Mouse (Mus musculus) megakaryocyte, embryonic 14.5 days (primary cell): Measurements from ENCODE around the gene Flot2. TPM values are rescaled to one million over a fixed set of nuclear protein-coding genes. Genes with fewer than 3 reads are reported as not detected.

Source experiments
- H3K27me3 ChIP-seq: replicated peaks from 2 replicates; pipeline ENCODE3; 2012; ENCODE audit warnings: inconsistent platforms
- H3K36me3 ChIP-seq: replicated peaks from 2 replicates; pipeline ENCODE3; 2012; ENCODE audit warnings: low read length, inconsistent platforms, mixed read lengths
- H3K4me1 ChIP-seq: 2 replicates; pipeline ENCODE4 v1.6.1; 2012; ENCODE audit warnings: inconsistent platforms
- H3K4me3 ChIP-seq: replicated peaks from 2 replicates; pipeline ENCODE3; 2012; ENCODE audit warnings: moderate library complexity, mild to moderate bottlenecking, inconsistent platforms
- H3K9me3 ChIP-seq: 2 replicates; pipeline ENCODE4 v1.6.1; 2012; ENCODE audit warnings: inconsistent platforms
- FLI1 ChIP-seq: IDR thresholded peaks from 2 replicates; pipeline ENCODE4 v1.6.1; 2012; ENCODE audit warnings: low read length, inconsistent platforms, mixed read lengths
- GATA1 ChIP-seq: IDR thresholded peaks from 3 replicates; pipeline ENCODE4 v1.6.1; 2012; ENCODE audit warnings: mixed read lengths, low read length, inconsistent platforms, borderline replicate concordance
- polyA plus RNA-seq: library from polyadenylated mRNA; stranded (reverse); fragments of >175 nt; gene quantifications from 2 replicates; pipeline ENCODE4 v1.2.3, GENCODE M21; 2012; ENCODE audit warnings: low replicate concordance; ENCODE audit not compliant: insufficient read depth

Flot2 gene
- polyA plus RNA-seq, 1 experiment: 9.5 TPM

DNA sequence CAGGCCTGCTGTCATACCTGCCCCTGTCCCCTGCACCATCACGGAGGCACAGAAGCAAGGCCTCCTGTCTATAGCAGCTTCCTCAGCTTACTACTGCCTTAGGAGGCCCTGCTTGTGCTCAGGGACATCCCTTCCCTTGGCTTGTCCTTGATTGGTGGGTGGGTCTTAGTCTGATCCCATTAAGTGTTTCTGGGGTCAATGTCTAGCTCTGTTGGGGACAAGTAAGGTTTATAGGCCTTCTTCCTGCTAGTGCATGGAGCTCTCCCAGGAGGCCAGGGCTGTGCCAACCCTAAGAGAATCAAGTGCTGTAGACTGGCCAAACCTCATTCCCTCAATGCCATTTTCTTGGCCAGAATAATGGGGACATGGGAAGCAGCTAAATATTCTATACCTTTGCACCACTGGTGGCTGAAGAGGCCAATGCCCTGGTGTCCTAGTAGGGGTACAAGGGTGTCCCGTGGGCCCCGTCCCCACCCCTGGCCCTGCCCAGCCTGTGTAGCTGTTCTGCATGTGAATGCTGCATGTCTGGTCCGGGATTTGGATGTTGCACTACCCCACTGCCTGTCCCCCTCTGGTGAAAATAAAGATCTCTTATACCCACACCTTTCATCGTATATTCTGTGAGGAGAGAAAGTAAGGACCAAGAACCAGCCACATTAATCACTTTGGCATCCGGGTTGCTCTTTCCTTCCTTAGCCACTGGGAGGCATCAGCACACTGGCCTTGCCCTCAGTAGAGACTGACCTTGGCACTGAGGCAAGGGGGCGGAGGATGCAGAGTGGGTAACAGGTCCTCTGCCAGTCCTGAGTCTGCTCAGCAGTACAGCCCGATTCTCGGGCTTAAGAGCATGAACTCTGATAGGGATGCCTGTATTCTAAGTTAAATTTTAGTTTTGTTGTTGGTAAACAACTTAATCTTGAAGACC lies 22.4 kb downstream of the Flot2 start:
- Histone ChIP-seq H3K9me3 (no peaks in the 10 kb centered on the region), H3K4me3 (no peak overlapping the region), H3K4me1 (peaks cover 31% of the 10 kb centered on the region), H3K27me3 (peaks cover 31% of the 10 kb centered on the region), H3K36me3 (peaks cover 15% of the 10 kb centered on the region)
- no peak for TF ChIP-seq GATA1
- no peak for TF ChIP-seq FLI1

GRCm38 (mm10) chr11:78062563-78062962 lies 24.8 kb downstream of the Flot2 start:
- H3K4me1 ChIP-seq: peaks cover 46% of the 10 kb centered on the region

GRCm38 (mm10) chr11:78065906-78066305 lies 28.2 kb downstream of the Flot2 start:
- no peaks in the 10 kb centered on the region for H3K27me3 ChIP-seq
- H3K9me3 ChIP-seq: no peaks in the 10 kb centered on the region
- no peak overlapping the region for H3K4me3 ChIP-seq
- H3K4me1 ChIP-seq: peaks cover 51% of the 10 kb centered on the region
- H3K36me3 ChIP-seq: no peaks in the 10 kb centered on the region
- TF ChIP-seq GATA1: no peak
- TF ChIP-seq FLI1: no peak

More at GRCm38 (mm10) chr11:78062563-78062962, 24.8 kb downstream of the Flot2 start:
- no peaks in the 10 kb centered on the region for H3K9me3 ChIP-seq
- no peak for TF ChIP-seq GATA1
- no peak for TF ChIP-seq FLI1
- H3K36me3 ChIP-seq: peaks cover 11% of the 10 kb centered on the region
- H3K27me3 ChIP-seq: peaks cover 20% of the 10 kb centered on the region
- no peak overlapping the region for H3K4me3 ChIP-seq

DNA sequence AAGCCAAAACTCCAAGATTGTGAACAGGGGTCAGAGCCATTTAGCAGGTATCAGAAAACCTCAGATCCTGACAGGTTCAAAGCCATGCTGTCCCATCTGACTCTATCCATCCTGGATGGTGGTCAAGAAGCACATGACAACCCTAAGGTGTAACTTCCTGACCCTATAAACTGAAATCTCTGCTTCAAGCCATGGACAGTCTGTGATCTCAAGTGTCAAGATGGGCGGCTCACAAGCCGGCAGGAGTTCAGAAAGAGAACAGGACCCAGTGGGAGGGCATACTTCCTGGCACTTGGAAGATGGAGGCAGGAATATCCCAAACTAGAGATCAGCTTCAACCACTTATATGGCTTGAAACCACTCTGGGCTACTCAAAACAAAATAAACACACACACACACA lies 28.9 kb downstream of the Flot2 start:
- peaks cover 48% of the 10 kb centered on the region for H3K4me1 ChIP-seq
- no peak for TF ChIP-seq GATA1
- TF ChIP-seq FLI1: no peak

GRCm38 (mm10) chr11:78067566-78067965 lies 29.8 kb downstream of the Flot2 start:
- H3K4me1 ChIP-seq: peaks cover 51% of the 10 kb centered on the region
- no peak overlapping the region for H3K4me3 ChIP-seq
- TF ChIP-seq FLI1 (no peak), GATA1 (no peak)
- H3K27me3 ChIP-seq: no peaks in the 10 kb centered on the region
- H3K9me3 ChIP-seq: no peaks in the 10 kb centered on the region
- peaks cover 11% of the 10 kb centered on the region for H3K36me3 ChIP-seq

More for the DNA sequence above, 28.9 kb downstream of the Flot2 start:
- peaks cover 1% of the 10 kb centered on the region for H3K36me3 ChIP-seq
- no peak overlapping the region for H3K4me3 ChIP-seq
- H3K27me3 ChIP-seq: no peaks in the 10 kb centered on the region
- no peaks in the 10 kb centered on the region for H3K9me3 ChIP-seq

GRCm38 (mm10) chr11:78069130-78069529 lies 31.4 kb downstream of the Flot2 start:
- H3K27me3 ChIP-seq: no peaks in the 10 kb centered on the region
- H3K4me3 ChIP-seq: no peak overlapping the region
- peaks cover 26% of the 10 kb centered on the region for H3K36me3 ChIP-seq
- TF ChIP-seq GATA1: no peak
- TF ChIP-seq FLI1: no peak
- peaks cover 63% of the 10 kb centered on the region for H3K4me1 ChIP-seq
- no peaks in the 10 kb centered on the region for H3K9me3 ChIP-seq

DNA sequence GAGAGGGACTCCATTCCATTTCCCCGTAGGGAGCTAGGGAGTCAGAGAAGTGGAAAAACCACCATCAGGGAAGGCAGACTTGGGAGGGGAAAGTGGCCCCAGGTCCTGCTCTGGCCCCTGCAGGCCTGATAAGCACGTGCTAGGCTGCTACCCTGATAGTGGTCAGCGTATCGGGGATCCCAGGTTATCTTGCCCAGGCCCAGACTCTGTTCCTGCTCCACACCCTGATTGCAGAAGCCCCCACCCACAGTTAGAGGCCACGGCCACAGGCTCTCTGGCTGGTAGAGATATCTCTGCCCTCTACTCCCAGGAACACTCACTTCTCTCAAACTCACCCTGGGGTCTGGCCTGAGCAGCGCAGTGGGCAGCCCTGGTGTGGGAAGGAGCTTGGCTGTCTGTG lies 31.9 kb downstream of the Flot2 start:
- Histone ChIP-seq H3K4me1 (peaks cover 65% of the 10 kb centered on the region), H3K9me3 (no peaks in the 10 kb centered on the region), H3K27me3 (no peaks in the 10 kb centered on the region), H3K36me3 (peaks cover 31% of the 10 kb centered on the region), H3K4me3 (no peak overlapping the region)
- TF ChIP-seq FLI1 (no peak), GATA1 (no peak)

- Histone ChIP-seq H3K4me1 (peaks cover 53% of the 10 kb centered on the region), H3K36me3 (peaks cover 51% of the 10 kb centered on the region), H3K27me3 (no peaks in the 10 kb centered on the region), H3K4me3 (no peak overlapping the region), H3K9me3 (no peaks in the 10 kb centered on the region)
- TF ChIP-seq GATA1: no peak
- TF ChIP-seq FLI1: no peak
Measured at GRCm38 (mm10) chr11:78071938-78072337, 34.2 kb downstream of the Flot2 start.

DNA sequence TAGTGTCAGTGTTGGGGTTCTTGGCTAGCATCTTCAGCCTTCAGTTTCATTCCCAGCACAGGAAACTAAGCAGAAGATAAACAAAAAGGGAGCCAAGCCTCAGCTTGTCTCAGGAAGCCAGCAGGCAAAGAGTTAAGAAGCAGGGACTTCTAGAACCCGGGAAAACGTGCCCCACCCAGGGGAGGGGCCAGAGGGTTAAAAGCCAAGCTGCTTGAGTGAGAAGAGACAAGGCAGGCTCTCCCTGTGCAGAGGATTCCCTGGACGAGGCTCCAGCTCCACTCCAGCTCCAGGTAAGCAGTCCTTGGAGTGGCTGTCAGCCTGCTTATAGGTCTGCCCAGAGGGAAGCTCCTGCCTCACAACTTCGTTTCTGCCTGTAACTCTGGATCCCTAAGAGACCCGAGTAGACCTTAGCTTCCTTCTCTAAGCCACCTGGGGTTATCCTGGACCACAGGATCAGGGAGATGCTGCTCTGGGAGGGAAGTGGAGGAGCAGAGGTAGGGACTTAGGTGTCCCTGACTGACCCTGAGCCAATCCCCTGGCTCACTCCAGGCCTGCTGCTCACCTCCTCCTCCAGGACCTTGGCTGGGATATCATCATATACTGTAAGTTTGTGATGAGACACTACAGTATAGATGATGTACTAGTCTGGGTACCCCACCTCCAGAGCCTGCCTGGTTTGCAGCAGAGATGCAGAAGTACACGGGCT lies 34.8 kb downstream of the Flot2 start:
- Histone ChIP-seq H3K27me3 (no peaks in the 10 kb centered on the region), H3K9me3 (no peaks in the 10 kb centered on the region), H3K4me1 (peaks cover 49% of the 10 kb centered on the region), H3K36me3 (peaks cover 56% of the 10 kb centered on the region), H3K4me3 (peak overlapping the region; percentile 71)
- TF ChIP-seq FLI1: no peak
- TF ChIP-seq GATA1: no peak
